Mouse (Mus musculus): ENCODE data around the gene Vdac2. TPM values are rescaled to one million over a fixed set of nuclear protein-coding genes. Genes with fewer than 3 reads are reported as not detected.

Gene Vdac2
- total and polyA plus RNA-seq, 3 experiments, result 228 to 506 (median 441) TPM

GRCm38 (mm10) chr14:21850419-21851127, 25.5 kb downstream of the Vdac2 start:
- intact Hi-C loops (cut with DNase I), result no loop called here

GRCm38 (mm10) chr14:21851996-21852791, 27.2 kb downstream of the Vdac2 start:
- peak; percentile 42; the same call in 1 of the 2 replicates for TF ChIP-seq POLR2A (IDR thresholded peaks at IDR 0.05; ENCODE audit: insufficient read depth, low read depth, low read length)
- no peak for TF ChIP-seq CTCF (IDR thresholded peaks at IDR 0.05)
- H3K4me1 ChIP-seq (ENCODE audit: control insufficient read depth, insufficient read depth, low read length), result peaks cover 17% of the 10 kb centered on the region
- H3K9ac ChIP-seq (ENCODE audit: low read depth, low read length), result no peak overlapping the region
- 51% methylated on average over 16 of the region's 16 CpGs for WGBS
- no peak overlapping the region for H3K4me3 ChIP-seq
- H3K36me3 ChIP-seq (ENCODE audit: control insufficient read depth, insufficient read depth, low read length), result no peaks in the 10 kb centered on the region
- H3K79me2 ChIP-seq (replicated peaks; ENCODE audit: control insufficient read depth, insufficient read depth, low read length), result no peaks in the 10 kb centered on the region
- H3K27ac ChIP-seq, result peak overlapping the region; percentile 84
- intact Hi-C loops (cut with DNase I), result no loop called here
- no peaks in the 10 kb centered on the region for H3K27me3 ChIP-seq (ENCODE audit: control insufficient read depth, insufficient read depth, low read length)
- DNase-seq, result peak; percentile 61 to 62

More at GRCm38 (mm10) chr14:21850419-21851127, 25.5 kb downstream of the Vdac2 start:
- H3K36me3 ChIP-seq (ENCODE audit: control insufficient read depth, insufficient read depth, low read length), result no peaks in the 10 kb centered on the region
- DNase-seq, result no peak
- no peak overlapping the region for H3K4me3 ChIP-seq
- no peaks in the 10 kb centered on the region for H3K27me3 ChIP-seq (ENCODE audit: control insufficient read depth, insufficient read depth, low read length)
- H3K4me1 ChIP-seq (ENCODE audit: control insufficient read depth, insufficient read depth, low read length), result peaks cover 17% of the 10 kb centered on the region
- no peak for TF ChIP-seq EP300 (IDR thresholded peaks at IDR 0.05; ENCODE audit: insufficient read depth, low read depth, low read length)
- no peak for TF ChIP-seq POLR2A (IDR thresholded peaks at IDR 0.05; ENCODE audit: insufficient read depth, low read depth, low read length)
- no peak for TF ChIP-seq CTCF (IDR thresholded peaks at IDR 0.05)
- WGBS, result 79% methylated on average over 24 of the region's 24 CpGs
- H3K9ac ChIP-seq (ENCODE audit: low read depth, low read length), result no peak overlapping the region
- no peaks in the 10 kb centered on the region for H3K79me2 ChIP-seq (replicated peaks; ENCODE audit: control insufficient read depth, insufficient read depth, low read length)
- H3K27ac ChIP-seq, result no peak overlapping the region

GRCm38 (mm10) chr14:21853456-21854109, 28.5 kb downstream of the Vdac2 start:
- 14% methylated on average over 17 of the region's 17 CpGs for WGBS
- DNase-seq, result peak; percentile 64 to 70
- Histone ChIP-seq H3K36me3 (ENCODE audit: control insufficient read depth, insufficient read depth, low read length) (no peaks in the 10 kb centered on the region), H3K4me1 (ENCODE audit: control insufficient read depth, insufficient read depth, low read length) (peaks cover 16% of the 10 kb centered on the region), H3K27ac (peak overlapping the region; percentile 84), H3K4me3 (no peak overlapping the region), H3K9ac (ENCODE audit: low read depth, low read length) (no peak overlapping the region), H3K79me2 (replicated peaks; ENCODE audit: control insufficient read depth, insufficient read depth, low read length) (no peaks in the 10 kb centered on the region), H3K27me3 (ENCODE audit: control insufficient read depth, insufficient read depth, low read length) (no peaks in the 10 kb centered on the region)
- no peak for TF ChIP-seq EP300 (IDR thresholded peaks at IDR 0.05; ENCODE audit: insufficient read depth, low read depth, low read length)
- no peak for TF ChIP-seq POLR2A (IDR thresholded peaks at IDR 0.05; ENCODE audit: insufficient read depth, low read depth, low read length)
- peak; percentile 68 for TF ChIP-seq CTCF (IDR thresholded peaks at IDR 0.05)
- intact Hi-C loops (cut with DNase I), result no loop called here

GRCm38 (mm10) chr14:21854271-21854670, 29.2 kb downstream of the Vdac2 start:
- intact Hi-C loops (cut with DNase I), result no loop called here
- TF ChIP-seq EP300 (IDR thresholded peaks at IDR 0.05; ENCODE audit: insufficient read depth, low read depth, low read length) (no peak), CTCF (IDR thresholded peaks at IDR 0.05) (no peak), POLR2A (IDR thresholded peaks at IDR 0.05; ENCODE audit: insufficient read depth, low read depth, low read length) (no peak)
- Histone ChIP-seq H3K27me3 (ENCODE audit: control insufficient read depth, insufficient read depth, low read length) (no peaks in the 10 kb centered on the region), H3K4me3 (no peak overlapping the region), H3K79me2 (replicated peaks; ENCODE audit: control insufficient read depth, insufficient read depth, low read length) (no peaks in the 10 kb centered on the region), H3K27ac (peak overlapping the region; percentile 54), H3K9ac (ENCODE audit: low read depth, low read length) (no peak overlapping the region), H3K4me1 (ENCODE audit: control insufficient read depth, insufficient read depth, low read length) (peaks cover 16% of the 10 kb centered on the region), H3K36me3 (ENCODE audit: control insufficient read depth, insufficient read depth, low read length) (no peaks in the 10 kb centered on the region)
- DNase-seq, result no peak
- WGBS, result 40% methylated on average over 9 of the region's 9 CpGs

GRCm38 (mm10) chr14:21855961-21856360, 30.9 kb downstream of the Vdac2 start:
- DNase-seq, result no peak
- H3K79me2 ChIP-seq (replicated peaks; ENCODE audit: control insufficient read depth, insufficient read depth, low read length), result no peaks in the 10 kb centered on the region
- TF ChIP-seq EP300 (IDR thresholded peaks at IDR 0.05; ENCODE audit: insufficient read depth, low read depth, low read length) (no peak), POLR2A (IDR thresholded peaks at IDR 0.05; ENCODE audit: insufficient read depth, low read depth, low read length) (no peak), CTCF (IDR thresholded peaks at IDR 0.05) (no peak)
- intact Hi-C loops (cut with DNase I), result no loop called here
- H3K36me3 ChIP-seq (ENCODE audit: control insufficient read depth, insufficient read depth, low read length), result no peaks in the 10 kb centered on the region
- H3K9ac ChIP-seq (ENCODE audit: low read depth, low read length), result no peak overlapping the region
- peaks cover 16% of the 10 kb centered on the region for H3K4me1 ChIP-seq (ENCODE audit: control insufficient read depth, insufficient read depth, low read length)
- WGBS, result 66% methylated on average over 3 of the region's 3 CpGs
- no peaks in the 10 kb centered on the region for H3K27me3 ChIP-seq (ENCODE audit: control insufficient read depth, insufficient read depth, low read length)
- no peak overlapping the region for H3K27ac ChIP-seq
- H3K4me3 ChIP-seq, result no peak overlapping the region
